Mouse (Mus musculus) cerebellum, postnatal 36 days (tissue): ENCODE results near the gene Tpt1.

Source experiments
- DNase-seq, 2 experiments: peaks; one replicate each; pipeline ENCODE4 v3.0.0; 2021 to 2022; ENCODE audit warnings: mixed read lengths in 2 of 2

Tpt1 gene

DNA sequence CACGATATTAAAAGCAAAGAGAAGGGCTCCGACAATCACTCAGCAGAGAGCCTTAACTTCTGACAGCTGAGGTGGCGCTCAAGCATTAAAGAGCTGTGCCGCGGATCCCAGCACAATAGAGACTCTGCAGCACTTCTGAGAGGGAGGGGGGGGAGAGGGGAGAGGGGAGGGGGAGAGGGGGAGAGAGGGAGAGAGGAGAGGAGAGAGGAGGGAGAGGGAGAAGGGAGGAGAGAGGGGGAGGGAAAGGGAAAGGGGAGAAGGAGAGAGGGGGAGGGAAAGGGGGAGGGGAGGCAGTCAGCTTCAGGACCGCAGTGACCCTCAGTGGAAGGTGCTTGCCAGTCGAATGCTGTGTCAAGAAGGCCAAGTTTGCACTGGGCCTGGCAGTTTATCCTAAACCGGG is 34.1 kb downstream of the Tpt1 start:
- DNase-seq = no peak

DNA sequence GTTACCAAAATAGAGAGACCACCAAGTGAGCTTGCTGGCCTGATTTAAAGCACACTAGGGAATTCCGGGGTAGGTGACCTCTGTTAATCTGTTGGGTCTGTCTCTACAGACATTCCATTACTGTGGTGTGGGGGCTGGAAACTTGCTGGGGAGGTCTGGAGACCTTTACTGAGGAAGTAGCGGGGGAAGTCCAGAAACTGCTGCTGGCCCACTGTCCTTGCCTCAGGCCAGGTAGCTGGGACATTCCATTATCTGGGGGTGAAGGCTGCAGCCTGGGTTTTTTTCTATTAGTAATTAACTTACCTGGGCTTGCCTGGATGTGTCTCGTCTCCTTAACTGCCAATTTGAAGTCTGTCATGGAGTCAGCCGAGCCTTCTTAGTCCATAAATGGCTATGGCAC is 37.0 kb downstream of the Tpt1 start:
- no peak for DNase-seq

DNA sequence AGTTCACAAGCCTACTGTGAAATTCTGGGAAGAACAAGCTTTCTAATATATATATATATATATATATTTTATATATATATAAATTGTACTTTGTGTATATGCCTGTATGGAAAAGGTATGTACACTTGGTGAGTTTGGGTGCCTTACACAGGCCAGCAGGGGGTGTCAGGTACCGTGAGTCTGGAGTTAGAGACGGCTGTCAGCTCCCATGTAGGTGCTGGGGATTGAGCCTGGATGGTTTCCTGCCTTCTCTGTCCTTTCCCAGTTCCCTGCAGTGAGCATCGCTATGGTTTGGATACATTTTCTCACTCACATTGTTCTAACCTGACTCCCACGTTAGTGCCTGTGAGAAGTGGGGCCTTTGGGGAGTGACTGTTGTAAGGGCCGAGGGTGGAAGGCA is 38.4 kb downstream of the Tpt1 start:
- DNase-seq = no peak

DNA sequence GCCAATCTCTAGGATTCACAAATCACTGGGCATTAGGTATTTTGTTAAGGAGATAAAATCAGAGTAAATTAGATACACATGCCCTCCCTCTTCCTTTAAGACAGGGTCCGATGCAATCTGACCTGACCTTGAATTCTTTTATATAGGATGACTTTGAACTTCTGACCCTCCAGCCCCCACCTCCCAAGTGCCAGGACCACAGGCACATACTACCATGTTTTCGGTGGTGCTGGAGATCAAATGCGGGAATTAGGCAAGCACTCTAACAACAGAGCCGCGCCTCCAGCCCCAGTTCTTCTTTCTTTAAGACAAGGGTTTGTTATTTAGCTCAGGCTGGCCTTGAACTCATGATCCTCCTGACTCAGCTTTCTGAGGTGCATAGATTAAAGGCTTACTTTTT is 39.0 kb downstream of the Tpt1 start:
- no peak for DNase-seq

DNA sequence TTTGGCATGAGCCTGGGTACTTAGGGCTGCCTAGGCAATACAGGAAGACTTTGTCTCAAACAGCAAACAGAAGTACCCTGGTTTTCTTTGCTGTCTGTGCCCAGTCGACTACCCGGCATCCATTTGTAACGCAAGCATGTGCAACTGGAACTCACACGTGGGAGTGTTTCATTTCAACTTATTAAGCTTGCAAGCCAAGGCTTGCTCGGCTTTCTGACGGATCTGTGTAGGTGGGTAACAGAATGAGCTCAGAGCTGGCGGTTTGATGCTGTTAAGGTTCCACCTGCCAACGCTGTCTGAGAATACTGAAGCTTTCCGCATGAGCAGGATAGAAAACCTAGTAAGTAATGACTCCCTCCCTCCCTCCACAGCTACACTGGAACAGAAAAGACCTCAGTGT is 47.2 kb downstream of the Tpt1 start:
- no peak for DNase-seq
